ENCODE assay signal across 8 mouse cellular contexts in genomic region chr2:18680501-18680900, GRCm38 (mm10). TPM values are rescaled to one million over a fixed set of nuclear protein-coding genes. Genes with fewer than 3 reads are reported as not detected.
DNase-seq lines count a peak whose midpoint lies in the region; ATAC-seq and TF ChIP-seq lines count a peak whose summit lies in the region.

No protein-coding gene starts in this region.

- no peak overlapping the region for H3K27ac ChIP-seq in heart, embryonic 15.5 days
- no peak overlapping the region for H3K27ac ChIP-seq in cortical plate, adult 2 months (ENCODE audit: insufficient read depth, low read length)
- no peak overlapping the region for H3K27ac ChIP-seq in hindbrain, embryonic 12.5 days
- no peak overlapping the region for H3K27ac ChIP-seq in midbrain, embryonic 11.5 days (ENCODE audit: low read depth, low read length)

- peak overlapping the region; percentile 85 for H3K4me2 ChIP-seq in heart, embryonic 15.5 days
- peak overlapping the region; percentile 54 for H3K4me2 ChIP-seq in hindbrain, embryonic 12.5 days (replicated peaks)
- peak overlapping the region; percentile 60 for H3K4me2 ChIP-seq in midbrain, embryonic 11.5 days

- TF ChIP-seq POLR2A in cortical plate, adult 2 months (IDR thresholded peaks at IDR 0.05; ENCODE audit: extremely low read depth, insufficient read depth, low read length), result no peak

- no peak for ATAC-seq in heart, embryonic 15.5 days (replicated peaks; ENCODE audit: insufficient number of reproducible peaks, insufficient read depth, low FRiP score, low read depth)
- no peak for ATAC-seq in hindbrain, embryonic 12.5 days (ENCODE audit: low FRiP score)
- no peak for ATAC-seq in midbrain, embryonic 11.5 days (ENCODE audit: low FRiP score)

- intact Hi-C loops in heart, postnatal 36 days (cut with DNase I), result loop anchor here (10.0 kb wide), 1 partner anchor 826 kb away; no protein-coding TSS in a partner anchor

- peaks cover 23% of the 10 kb centered on the region for H3K4me1 ChIP-seq in heart, embryonic 15.5 days (replicated peaks)
- H3K4me1 ChIP-seq in cortical plate, adult 2 months (ENCODE audit: control insufficient read depth, insufficient read depth, low read length), result peaks cover 6% of the 10 kb centered on the region; the same call in 1 of the 2 replicates
- peaks cover 27% of the 10 kb centered on the region for H3K4me1 ChIP-seq in hindbrain, embryonic 12.5 days
- H3K4me1 ChIP-seq in midbrain, embryonic 11.5 days (ENCODE audit: control insufficient read depth, insufficient read depth, low read length), result peaks cover 26% of the 10 kb centered on the region

- peaks cover 15% of the 10 kb centered on the region for H3K36me3 ChIP-seq in heart, embryonic 15.5 days
- H3K36me3 ChIP-seq in hindbrain, embryonic 12.5 days, result peaks cover 14% of the 10 kb centered on the region
- H3K36me3 ChIP-seq in midbrain, embryonic 11.5 days (ENCODE audit: control insufficient read depth, insufficient read depth, low read length), result 0 out of 2 replicates have a peak, but pooled peaks cover 3% of the 10 kb centered on the region

- H3K9ac ChIP-seq in heart, embryonic 15.5 days, result peak overlapping the region; percentile 31; the same call in 1 of the 2 replicates
- peak overlapping the region; percentile 10; the same call in 1 of the 2 replicates for H3K9ac ChIP-seq in hindbrain, embryonic 12.5 days
- H3K9ac ChIP-seq in midbrain, embryonic 11.5 days (ENCODE audit: low read length), result no peak overlapping the region

- WGBS in heart, embryonic 15.5 days, result 2% methylated on average over 4 of the region's 4 CpGs
- WGBS in hindbrain, embryonic 12.5 days, result 0% methylated on average over 4 of the region's 4 CpGs
- WGBS in midbrain, embryonic 11.5 days, result under 1% methylated on average over 4 of the region's 4 CpGs

- peak overlapping the region; percentile 53 for H3K4me3 ChIP-seq in heart, embryonic 15.5 days
- peak overlapping the region; percentile 9 for H3K4me3 ChIP-seq in cortical plate, adult 2 months (ENCODE audit: insufficient read depth, low read length)
- peak overlapping the region; percentile 30 for H3K4me3 ChIP-seq in hindbrain, embryonic 12.5 days
- peak overlapping the region; percentile 32 for H3K4me3 ChIP-seq in midbrain, embryonic 11.5 days (ENCODE audit: low read depth, low read length)

- no peak for TF ChIP-seq CTCF in cortical plate, adult 2 months (IDR thresholded peaks at IDR 0.05; ENCODE audit: extremely low read depth, insufficient read depth, low read length)

- DNase-seq in heart, postnatal 36 days, result no peak
- peak; percentile 93 for DNase-seq in midbrain, embryonic 11.5 days (ENCODE audit: low spot score, missing footprints)
- no peak for DNase-seq in urinary bladder, postnatal 36 days (ENCODE audit: low spot score in 2 of 2)
- no peak for DNase-seq in urinary bladder, postnatal 14 days (ENCODE audit: low spot score)
- DNase-seq in right cerebral cortex, adult 18-20 months, result no peak

- peaks cover 19% of the 10 kb centered on the region for H3K27me3 ChIP-seq in heart, embryonic 15.5 days
- H3K27me3 ChIP-seq in hindbrain, embryonic 12.5 days, result peaks cover 36% of the 10 kb centered on the region
- H3K27me3 ChIP-seq in midbrain, embryonic 11.5 days (ENCODE audit: control insufficient read depth, insufficient read depth, low read length), result peaks cover 59% of the 10 kb centered on the region

- H3K9me3 ChIP-seq in heart, embryonic 15.5 days (replicated peaks), result no peaks in the 10 kb centered on the region
- H3K9me3 ChIP-seq in hindbrain, embryonic 12.5 days (replicated peaks), result no peaks in the 10 kb centered on the region
- H3K9me3 ChIP-seq in midbrain, embryonic 11.5 days (ENCODE audit: control insufficient read depth, low read length), result no peaks in the 10 kb centered on the region

RNA-seq across cellular contexts. Expression of gene Bmi1, which starts 3.7 kb away (rescaled TPM):
- 14.0 and 15.1 TPM in 2 replicates for polyA plus RNA-seq in heart, embryonic 15.5 days (2015; fragmentation: Nextera tagmentation; extraction: Ambion mirVana)
- total RNA-seq in heart, postnatal 36 days (2021), result 10 to 100 TPM; 60.5 to 62.0 TPM
- 34.7 and 37.1 TPM in 2 replicates for polyA plus RNA-seq in cortical plate, adult 2 months (2012; rRNA removed)
- 42.4 and 46.8 TPM in 2 replicates for polyA plus RNA-seq in hindbrain, embryonic 12.5 days (2016; fragmentation: Nextera tagmentation; extraction: Ambion mirVana)
- 42.8 and 46.4 TPM in 2 replicates for polyA plus RNA-seq in midbrain, embryonic 11.5 days (2014; fragmentation: Nextera tagmentation; extraction: Ambion mirVana)

RNA-seq across cellular contexts. Expression of gene Commd3, which starts 8.3 kb away (rescaled TPM):
- 177 and 206 TPM in 2 replicates for polyA plus RNA-seq in heart, embryonic 15.5 days (2015; fragmentation: Nextera tagmentation; extraction: Ambion mirVana)
- total RNA-seq in heart, postnatal 36 days (2021), result 100 to 1,000 TPM; 103 to 104 TPM
- 117 and 125 TPM in 2 replicates for polyA plus RNA-seq in cortical plate, adult 2 months (2012; rRNA removed)
- 174 and 180 TPM in 2 replicates for polyA plus RNA-seq in hindbrain, embryonic 12.5 days (2016; fragmentation: Nextera tagmentation; extraction: Ambion mirVana)
- 119 and 122 TPM in 2 replicates for polyA plus RNA-seq in midbrain, embryonic 11.5 days (2014; fragmentation: Nextera tagmentation; extraction: Ambion mirVana)

RNA-seq across cellular contexts. Expression of gene Spag6, which starts 13.3 kb away (rescaled TPM):
- polyA plus RNA-seq in heart, embryonic 15.5 days (2015; fragmentation: Nextera tagmentation; extraction: Ambion mirVana), result 0.06 and 0.44 TPM in 2 replicates
- total RNA-seq in heart, postnatal 36 days (2021), result under 1 TPM in 1 of 2 experiments, not detected in 1; 0.47 TPM
- polyA plus RNA-seq in cortical plate, adult 2 months (2012; rRNA removed), result 6.7 and 8.9 TPM in 2 replicates
- polyA plus RNA-seq in hindbrain, embryonic 12.5 days (2016; fragmentation: Nextera tagmentation; extraction: Ambion mirVana), result 0.22 and 0.35 TPM in 2 replicates
- 0.25 and 0.48 TPM in 2 replicates for polyA plus RNA-seq in midbrain, embryonic 11.5 days (2014; fragmentation: Nextera tagmentation; extraction: Ambion mirVana)
